ENCODE assay signal across 8 mouse cellular contexts in genomic region chr4:47227756-47228155, GRCm38 (mm10). TPM values are rescaled to one million over a fixed set of nuclear protein-coding genes. Genes with fewer than 3 reads are reported as not detected.
A peak's percentile ranks its signal among the peaks of the same experiment; 100 is the strongest.
DNase-seq lines count a peak whose midpoint lies in the region; ATAC-seq and TF ChIP-seq lines count a peak whose summit lies in the region.

No protein-coding gene starts in this region.

- H3K36me3 ChIP-seq in kidney, embryonic 16.5 days (ENCODE audit: insufficient read depth, low read length) = no peaks in the 10 kb centered on the region
- H3K36me3 ChIP-seq in hindbrain, embryonic 16.5 days (ENCODE audit: control insufficient read depth, insufficient read depth, low read length) = no peaks in the 10 kb centered on the region
- H3K36me3 ChIP-seq in lung, postnatal 0 days (ENCODE audit: insufficient read depth, low read length) = no peaks in the 10 kb centered on the region

- H3K9me3 ChIP-seq in kidney, embryonic 16.5 days (ENCODE audit: low read length) = no peaks in the 10 kb centered on the region
- H3K9me3 ChIP-seq in hindbrain, embryonic 16.5 days (ENCODE audit: control insufficient read depth, low read length) = no peaks in the 10 kb centered on the region
- no peaks in the 10 kb centered on the region for H3K9me3 ChIP-seq in lung, postnatal 0 days (ENCODE audit: low read length)

- TF ChIP-seq CTCF in lung, postnatal 0 days (IDR thresholded peaks at IDR 0.05) = no peak

- no peaks in the 10 kb centered on the region for H3K27me3 ChIP-seq in kidney, embryonic 16.5 days (ENCODE audit: insufficient read depth, low read length)
- H3K27me3 ChIP-seq in hindbrain, embryonic 16.5 days (replicated peaks; ENCODE audit: control insufficient read depth, insufficient read depth, low read length) = no peaks in the 10 kb centered on the region
- no peaks in the 10 kb centered on the region for H3K27me3 ChIP-seq in lung, postnatal 0 days (replicated peaks; ENCODE audit: insufficient read depth, low read length)

- no peak overlapping the region for H3K4me3 ChIP-seq in kidney, embryonic 16.5 days (ENCODE audit: low read length)
- no peak overlapping the region for H3K4me3 ChIP-seq in hindbrain, embryonic 16.5 days (ENCODE audit: low read length)
- no peak overlapping the region for H3K4me3 ChIP-seq in lung, postnatal 0 days (ENCODE audit: low read depth, low read length)

- no peak for TF ChIP-seq EP300 in lung, postnatal 0 days (IDR thresholded peaks at IDR 0.05)

- WGBS in kidney, embryonic 16.5 days = 16% methylated on average over 6 of the region's 6 CpGs
- 53% methylated on average over 6 of the region's 6 CpGs for WGBS in hindbrain, embryonic 16.5 days
- WGBS in lung, postnatal 0 days = 36% methylated on average over 6 of the region's 6 CpGs

- H3K27ac ChIP-seq in kidney, embryonic 16.5 days (ENCODE audit: low read length) = no peak overlapping the region; the same call in 1 of the 2 replicates
- no peak overlapping the region for H3K27ac ChIP-seq in hindbrain, embryonic 16.5 days (ENCODE audit: low read depth, low read length)
- H3K27ac ChIP-seq in lung, postnatal 0 days (ENCODE audit: low read length) = no peak overlapping the region

- DNase-seq in kidney, postnatal 14 days = no peak
- peak; percentile 36 for DNase-seq in lung, postnatal 0 days (ENCODE audit: low spot score)
- DNase-seq in B cell, adult 2 months = no peak
- DNase-seq in adrenal gland, adult 8-10 months = no peak
- DNase-seq in urinary bladder, postnatal 25 days (ENCODE audit: low spot score) = no peak

- peak; percentile 62; the same call in 1 of the 2 replicates for ATAC-seq in kidney, embryonic 16.5 days (ENCODE audit: low FRiP score, low TSS enrichment)
- peak; percentile 71 for ATAC-seq in frontal cortex, adult (ENCODE audit: low TSS enrichment)
- peak; percentile 87 for ATAC-seq in hindbrain, embryonic 16.5 days
- ATAC-seq in lung, postnatal 0 days = peak; percentile 42; the same call in 1 of the 2 replicates

- no peak overlapping the region for H3K9ac ChIP-seq in kidney, embryonic 16.5 days (replicated peaks; ENCODE audit: low read length)
- no peak overlapping the region for H3K9ac ChIP-seq in hindbrain, embryonic 16.5 days (ENCODE audit: low read depth, low read length)
- H3K9ac ChIP-seq in lung, postnatal 0 days (replicated peaks; ENCODE audit: low read depth) = no peak overlapping the region

- no peak overlapping the region for H3K4me2 ChIP-seq in kidney, embryonic 16.5 days (replicated peaks; ENCODE audit: low read depth, low read length)
- H3K4me2 ChIP-seq in hindbrain, embryonic 16.5 days (ENCODE audit: low read length) = no peak overlapping the region
- H3K4me2 ChIP-seq in lung, postnatal 0 days (replicated peaks; ENCODE audit: low read depth, low read length) = no peak overlapping the region

- peaks cover 25% of the 10 kb centered on the region for H3K4me1 ChIP-seq in kidney, embryonic 16.5 days (ENCODE audit: insufficient read depth, low read length)
- peaks cover 6% of the 10 kb centered on the region for H3K4me1 ChIP-seq in hindbrain, embryonic 16.5 days (ENCODE audit: control insufficient read depth, insufficient read depth, low read depth, low read length)
- H3K4me1 ChIP-seq in lung, postnatal 0 days (ENCODE audit: insufficient read depth, low read depth, low read length) = peaks cover 17% of the 10 kb centered on the region; the same call in 1 of the 2 replicates

RNA-seq across cellular contexts. Expression of gene Col15a1, which starts 19.8 kb away (rescaled TPM):
- 26.5 and 29.1 TPM in 2 replicates for polyA plus RNA-seq in kidney, embryonic 16.5 days (2015; fragmentation: Nextera tagmentation; extraction: Ambion mirVana)
- polyA plus RNA-seq in hindbrain, embryonic 16.5 days (2015; fragmentation: Nextera tagmentation; extraction: Ambion mirVana) = 3.4 and 4.7 TPM in 2 replicates
- polyA plus RNA-seq in lung, postnatal 0 days (2015; fragmentation: Nextera tagmentation; extraction: Ambion mirVana) = 4.9 and 6.0 TPM in 2 replicates
- total RNA-seq in adrenal gland, adult 8-10 months (2022) = 10 to 100 TPM in 3 of 4 experiments, 1 to 10 TPM in 1; 8.0 to 93.5 (median 30.0) TPM
